Mouse (Mus musculus) lung, postnatal 0 days (tissue): Measurements from ENCODE around the gene Igf2r. TPM values are rescaled to one million over a fixed set of nuclear protein-coding genes. Genes with fewer than 3 reads are reported as not detected.

Experiments
- ATAC-seq: fragments of 200-750 bp; cut with Nextera tagmentation; 2 replicates; pipeline ENCODE4 v1.8.0; 2017; ENCODE audit warnings: moderate library complexity
- DNase-seq: peaks from one replicate; pipeline ENCODE4 v3.0.0-alpha.2; 2016; ENCODE audit warnings: low spot score
- H3K27ac ChIP-seq: fragments of 300-500 bp; sonication (generic); 2 replicates; pipeline ENCODE4 v1.5.1; 2014; ENCODE audit warnings: antibody characterized with exemption, mild to moderate bottlenecking, low read length, mixed read lengths
- H3K27me3 ChIP-seq: fragments of 300-500 bp; sonication (generic); replicated peaks from 2 replicates; pipeline ENCODE4 v1.6.1; 2014; ENCODE audit warnings: low read length, mixed read lengths; ENCODE audit not compliant: insufficient read depth
- H3K36me3 ChIP-seq: fragments of 300-500 bp; sonication (generic); 2 replicates; pipeline ENCODE4 v1.6.1; 2014; ENCODE audit warnings: low read length, mixed read lengths; ENCODE audit not compliant: insufficient read depth
- H3K4me1 ChIP-seq: fragments of 300-500 bp; sonication (generic); 2 replicates; pipeline ENCODE4 v1.6.1; 2014; ENCODE audit warnings: antibody characterized with exemption, low read depth, low read length, mixed read lengths; ENCODE audit not compliant: insufficient read depth
- H3K4me2 ChIP-seq: fragments of 300-500 bp; sonication (generic); replicated peaks from 2 replicates; pipeline ENCODE4 v1.6.1; 2014; ENCODE audit warnings: low read depth, mild to moderate bottlenecking, low read length, moderate library complexity, mixed read lengths
- H3K4me3 ChIP-seq: fragments of 300-500 bp; sonication (generic); 2 replicates; pipeline ENCODE4 v1.5.1; 2014; ENCODE audit warnings: low read depth, low read length
- H3K9ac ChIP-seq: fragments of 300-500 bp; sonication (generic); replicated peaks from 2 replicates; pipeline ENCODE4 v1.6.1; 2014; ENCODE audit warnings: low read depth, mild to moderate bottlenecking
- H3K9me3 ChIP-seq: fragments of 300-500 bp; sonication (generic); 2 replicates; pipeline ENCODE4 v1.6.1; 2016; ENCODE audit warnings: low read length, mixed read lengths
- CTCF ChIP-seq: IDR thresholded peaks from 2 replicates; pipeline ENCODE4 v1.5.1; 2016; ENCODE audit warnings: antibody characterized with exemption, mild to moderate bottlenecking
- EP300 ChIP-seq: IDR thresholded peaks from 2 replicates; pipeline ENCODE4 v1.6.1; 2016; ENCODE audit warnings: antibody characterized with exemption, mild to moderate bottlenecking, control low read depth
- WGBS: fragments of 180-500 bp; shearing (Covaris S2); extraction: QIAGEN DNeasy Blood & Tissue Kit; methylation state at CpG from one replicate; pipeline ENCODE4 v1.1.7; 2014; 5-methylcytosine and 5-hydroxymethylcytosine counted together
- polyA plus RNA-seq: library from polyadenylated mRNA; unstranded; fragments of >200 nt; fragmentation: Nextera tagmentation; extraction: Ambion mirVana; gene quantifications from 2 replicates; pipeline ENCODE4 v1.2.1, GENCODE M21; 2015

Igf2r gene
- polyA plus RNA-seq, 1 experiment from 2014 or later = 26.7 TPM

DNA sequence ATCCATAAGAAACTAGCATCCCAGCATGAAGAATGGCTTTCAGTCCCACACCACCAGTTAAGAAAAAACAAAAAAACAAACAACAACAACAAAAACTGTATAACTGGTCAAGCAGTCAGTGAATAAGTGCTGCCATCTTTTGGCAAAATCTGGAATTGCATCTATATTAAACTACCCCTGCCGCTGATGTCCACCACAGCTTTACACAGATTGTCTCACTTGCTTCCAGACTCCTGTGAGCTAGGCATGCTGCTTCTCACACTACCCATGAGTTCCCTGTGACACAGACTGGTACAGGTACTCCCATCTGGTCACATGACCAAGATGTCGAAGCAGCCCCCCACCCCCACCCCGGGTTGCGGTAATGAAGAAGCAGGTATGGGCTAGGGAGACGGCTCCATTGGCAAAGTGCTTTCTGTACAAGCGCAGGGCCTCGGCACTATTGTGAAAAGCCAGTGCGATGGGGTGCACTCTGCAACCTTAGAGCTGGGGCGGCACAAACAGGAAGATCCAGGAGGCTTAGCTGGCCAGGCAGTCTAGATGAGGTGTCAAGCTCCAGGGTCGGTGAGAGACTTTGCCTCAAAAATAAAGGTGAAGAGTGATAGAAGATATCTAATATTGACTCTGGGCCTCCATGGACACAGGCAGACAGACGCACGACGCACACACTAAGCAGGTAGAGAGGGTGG lies 108.7 kb downstream of the Igf2r start:
- Histone ChIP-seq H3K9ac (no peak overlapping the region), H3K4me3 (no peak overlapping the region), H3K9me3 (no peaks in the 10 kb centered on the region), H3K27ac (no peak overlapping the region), H3K27me3 (no peaks in the 10 kb centered on the region), H3K4me2 (no peak overlapping the region), H3K36me3 (no peaks in the 10 kb centered on the region), H3K4me1 (no peaks in the 10 kb centered on the region)
- peak; percentile 68 for DNase-seq
- 67% methylated on average over 13 of the region's 13 CpGs for WGBS
- peak; percentile 33; the same call in 1 of the 2 replicates for ATAC-seq
- TF ChIP-seq CTCF = peak; percentile 81
- TF ChIP-seq EP300 = no peak

DNA sequence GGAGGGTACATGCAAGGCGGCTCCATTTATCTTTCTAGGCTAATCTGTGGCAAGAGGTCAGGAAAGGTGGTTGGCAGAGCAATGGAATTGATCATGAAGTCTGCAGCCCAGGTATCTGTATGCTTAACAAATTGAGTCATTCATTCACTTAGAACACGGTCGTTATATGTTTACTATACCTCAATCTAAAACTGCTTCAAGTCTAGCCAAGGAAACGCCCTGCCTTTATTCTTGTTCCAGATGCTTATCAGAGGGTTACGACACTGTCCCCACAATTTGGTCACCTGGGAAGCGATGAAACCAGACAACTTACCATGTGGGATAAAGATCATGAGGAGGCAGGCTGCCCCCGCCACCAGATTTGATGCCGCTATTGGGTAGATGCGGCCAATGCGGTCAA lies 110.2 kb downstream of the Igf2r start:
- TF ChIP-seq CTCF (no peak), EP300 (no peak)
- ATAC-seq (no peak), DNase-seq (no peak)
- Histone ChIP-seq H3K27me3 (no peaks in the 10 kb centered on the region), H3K4me3 (no peak overlapping the region), H3K9me3 (no peaks in the 10 kb centered on the region), H3K4me2 (no peak overlapping the region), H3K4me1 (no peaks in the 10 kb centered on the region), H3K27ac (no peak overlapping the region), H3K36me3 (no peaks in the 10 kb centered on the region), H3K9ac (no peak overlapping the region)
- WGBS = 87% methylated on average over 10 of the region's 10 CpGs

GRCm38 (mm10) chr17:12658784-12659183 lies 110.7 kb downstream of the Igf2r start:
- 79% methylated on average over 7 of the region's 7 CpGs for WGBS
- Histone ChIP-seq H3K9me3 (no peaks in the 10 kb centered on the region), H3K4me2 (no peak overlapping the region), H3K9ac (no peak overlapping the region), H3K4me3 (no peak overlapping the region), H3K27ac (no peak overlapping the region), H3K4me1 (no peaks in the 10 kb centered on the region), H3K27me3 (no peaks in the 10 kb centered on the region), H3K36me3 (no peaks in the 10 kb centered on the region)
- TF ChIP-seq CTCF = no peak
- no peak for TF ChIP-seq EP300
- ATAC-seq (no peak), DNase-seq (no peak)

- Histone ChIP-seq H3K27ac (no peak overlapping the region), H3K9me3 (no peaks in the 10 kb centered on the region), H3K4me1 (no peaks in the 10 kb centered on the region), H3K4me2 (no peak overlapping the region), H3K36me3 (no peaks in the 10 kb centered on the region), H3K4me3 (no peak overlapping the region), H3K9ac (no peak overlapping the region), H3K27me3 (no peaks in the 10 kb centered on the region)
- 51% methylated on average over 7 of the region's 7 CpGs for WGBS
- DNase-seq (no peak), ATAC-seq (no peak)
- TF ChIP-seq EP300 (no peak), CTCF (no peak)
Measured at GRCm38 (mm10) chr17:12655826-12656225, 113.6 kb downstream of the Igf2r start.

DNA sequence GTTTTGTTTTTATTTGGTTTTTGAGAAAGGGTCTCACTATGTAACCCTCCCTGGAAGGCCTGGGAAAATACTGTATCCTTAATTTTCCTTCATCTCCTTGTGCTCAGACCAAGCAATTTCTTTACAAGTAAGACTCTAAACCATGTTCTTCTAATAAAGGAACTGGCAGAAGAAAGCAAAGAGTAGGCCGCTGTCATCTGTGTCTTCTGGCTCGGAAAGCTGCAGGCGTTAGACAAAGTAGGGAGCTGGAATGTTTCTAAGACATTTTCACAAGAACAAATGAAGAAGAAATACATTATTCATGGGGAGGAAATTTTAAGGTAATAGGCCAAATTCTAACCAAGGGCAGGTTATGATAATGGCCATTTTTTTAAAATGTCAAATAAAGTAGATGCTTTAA lies 115.4 kb downstream of the Igf2r start:
- TF ChIP-seq EP300 (no peak), CTCF (no peak)
- WGBS = 82% methylated on average over 3 of the region's 3 CpGs
- no peaks in the 10 kb centered on the region for H3K9me3 ChIP-seq
- no peaks in the 10 kb centered on the region for H3K36me3 ChIP-seq
- no peak overlapping the region for H3K9ac ChIP-seq
- H3K4me1 ChIP-seq = no peaks in the 10 kb centered on the region
- no peak overlapping the region for H3K4me3 ChIP-seq
- H3K27me3 ChIP-seq = no peaks in the 10 kb centered on the region
- no peak for DNase-seq
- no peak overlapping the region for H3K4me2 ChIP-seq
- H3K27ac ChIP-seq = no peak overlapping the region
- ATAC-seq = no peak

DNA sequence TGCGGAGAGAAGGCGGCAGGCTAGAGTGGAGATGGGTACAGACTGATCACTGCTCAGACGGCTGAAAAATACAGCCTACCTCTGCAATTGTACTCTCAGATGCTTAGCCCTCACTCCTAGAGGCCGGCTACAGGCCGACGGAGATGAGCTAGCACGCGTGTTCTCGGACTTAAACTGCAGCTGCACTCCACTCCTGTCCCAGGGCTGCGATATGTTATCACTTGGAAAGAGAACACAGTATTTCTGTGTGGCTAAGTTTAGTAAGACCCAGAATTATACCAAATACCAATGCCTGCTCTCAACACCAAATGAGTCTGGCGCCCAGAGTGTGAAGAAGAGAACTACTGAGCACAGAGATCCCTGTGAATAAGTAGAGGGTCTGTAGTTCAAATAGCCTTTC lies 116.9 kb downstream of the Igf2r start:
- Histone ChIP-seq H3K9me3 (no peaks in the 10 kb centered on the region), H3K36me3 (no peaks in the 10 kb centered on the region), H3K9ac (no peak overlapping the region), H3K4me3 (no peak overlapping the region), H3K4me2 (no peak overlapping the region), H3K4me1 (no peaks in the 10 kb centered on the region), H3K27ac (no peak overlapping the region), H3K27me3 (no peaks in the 10 kb centered on the region)
- no peak for ATAC-seq
- TF ChIP-seq CTCF (no peak), EP300 (no peak)
- no peak for DNase-seq
- WGBS = 90% methylated on average over 11 of the region's 11 CpGs
